Mouse (Mus musculus) Patski (cell line): ENCODE data around the gene Olfr1392. TPM values are rescaled to one million over a fixed set of nuclear protein-coding genes. Genes with fewer than 3 reads are reported as not detected.

Source experiments
- ATAC-seq: fragments of 100-300 bp; one replicate; pipeline ENCODE4 v1.8.0; 2021
- CTCF ChIA-PET: fragments of 350-600 bp; sonication (Branson Sonifier 250); formaldehyde crosslinking; loops from one replicate; lab custom pipeline; 2022; ENCODE audit warnings: inconsistent platforms; lab: Charles Lee
- POLR2A ChIA-PET: fragments of 350-600 bp; sonication (Branson Sonifier 250); formaldehyde crosslinking; loops from one replicate; lab custom pipeline; 2022; ENCODE audit warnings: antibody characterized with exemption, inconsistent platforms; lab: Charles Lee
- DNase-seq: peaks from one replicate; pipeline ENCODE4 v3.0.0-alpha.2; 2011; ENCODE audit warnings: low read depth, low spot score
- H3K27me3 ChIP-seq: fragments of 371-371 bp; one replicate; pipeline ENCODE4 v1.5.1; 2021
- CTCF ChIP-seq: fragments of 100-300 bp; IDR thresholded peaks from one replicate; pipeline ENCODE4 v1.5.1; 2021
- in situ Hi-C: fragments of 300-500 bp; cut with MboI; formaldehyde crosslinking; loops from 3 replicates; pipeline ENCODE4 v1.11.1; 2018; ENCODE audit warnings: low pct_unique_long_range_greater_than_20kb, mixed read lengths
- polyA plus RNA-seq: library from polyadenylated mRNA; unstranded; gene quantifications from one replicate; pipeline ENCODE4 v1.2.3, GENCODE M21; 2021

Gene Olfr1392
- polyA plus RNA-seq, 1 experiment from 2014 or later, result 0.14 TPM

- no peak for TF ChIP-seq CTCF
- ChIA-PET POLR2A (interaction anchor here (0.8 kb wide), 1 partner anchor 48 kb away, joined by 3 read pairs; the partner anchor contains the start of gene Zfp62), CTCF (interaction anchor here (1.2 kb wide), 1 partner anchor 49 kb away, joined by 3 read pairs; no protein-coding TSS in a partner anchor)
- no peaks in the 10 kb centered on the region for H3K27me3 ChIP-seq
- ATAC-seq, result no peak
- in situ Hi-C loops, result no loop called here
- DNase-seq, result no peak
Observed at GRCm38 (mm10) chr11:49251380-49251761, 33.7 kb upstream of the Olfr1392 start.

GRCm38 (mm10) chr11:49252048-49252447, 33.0 kb upstream of the Olfr1392 start:
- DNase-seq, result no peak
- ATAC-seq, result no peak
- TF ChIP-seq CTCF, result no peak
- CTCF ChIA-PET, result interaction anchor here (1.2 kb wide), 1 partner anchor 50 kb away, joined by 3 read pairs; no protein-coding TSS in a partner anchor
- H3K27me3 ChIP-seq, result no peaks in the 10 kb centered on the region
- POLR2A ChIA-PET, result no interaction called here
- in situ Hi-C loops, result no loop called here

GRCm38 (mm10) chr11:49253035-49253434, 32.0 kb upstream of the Olfr1392 start:
- no peaks in the 10 kb centered on the region for H3K27me3 ChIP-seq
- no peak for ATAC-seq
- ChIA-PET CTCF (no interaction called here), POLR2A (no interaction called here)
- no peak for DNase-seq
- no peak for TF ChIP-seq CTCF
- in situ Hi-C loops, result no loop called here

GRCm38 (mm10) chr11:49259296-49259695, 25.8 kb upstream of the Olfr1392 start:
- ChIA-PET CTCF (no interaction called here), POLR2A (no interaction called here)
- DNase-seq, result no peak
- H3K27me3 ChIP-seq, result no peaks in the 10 kb centered on the region
- in situ Hi-C loops, result no loop called here
- no peak for TF ChIP-seq CTCF
- no peak for ATAC-seq

GRCm38 (mm10) chr11:49259829-49260228, 25.3 kb upstream of the Olfr1392 start:
- no peak for TF ChIP-seq CTCF
- in situ Hi-C loops, result no loop called here
- CTCF ChIA-PET, result no interaction called here
- no peak for DNase-seq
- POLR2A ChIA-PET, result no interaction called here
- no peak for ATAC-seq
- H3K27me3 ChIP-seq, result no peaks in the 10 kb centered on the region

GRCm38 (mm10) chr11:49260598-49261312, 24.3 kb upstream of the Olfr1392 start:
- ATAC-seq (no peak), DNase-seq (no peak)
- H3K27me3 ChIP-seq, result no peaks in the 10 kb centered on the region
- CTCF ChIA-PET, result interaction anchor here (1.2 kb wide), 1 partner anchor 11 kb away, joined by 4 read pairs; no protein-coding TSS in a partner anchor
- POLR2A ChIA-PET, result no interaction called here
- no peak for TF ChIP-seq CTCF
- in situ Hi-C loops, result no loop called here

GRCm38 (mm10) chr11:49261313-49261855, 23.7 kb upstream of the Olfr1392 start:
- DNase-seq (no peak), ATAC-seq (no peak)
- no peaks in the 10 kb centered on the region for H3K27me3 ChIP-seq
- ChIA-PET CTCF (interaction anchor here (1.2 kb wide), 1 partner anchor 10 kb away, joined by 4 read pairs; no protein-coding TSS in a partner anchor), POLR2A (no interaction called here)
- no peak for TF ChIP-seq CTCF
- in situ Hi-C loops, result no loop called here

- ChIA-PET POLR2A (no interaction called here), CTCF (interaction anchor here (1.2 kb wide), 1 partner anchor 9 kb away, joined by 4 read pairs; no protein-coding TSS in a partner anchor)
- TF ChIP-seq CTCF, result no peak
- in situ Hi-C loops, result no loop called here
- no peaks in the 10 kb centered on the region for H3K27me3 ChIP-seq
- DNase-seq, result no peak
- no peak for ATAC-seq
Observed at GRCm38 (mm10) chr11:49262286-49262685, 22.8 kb upstream of the Olfr1392 start.

GRCm38 (mm10) chr11:49263149-49263548, 21.9 kb upstream of the Olfr1392 start:
- in situ Hi-C loops, result no loop called here
- CTCF ChIA-PET, result no interaction called here
- no peak for DNase-seq
- POLR2A ChIA-PET, result interaction anchor here (1.2 kb wide), 1 partner anchor 61 kb away, joined by 3 read pairs; no protein-coding TSS in a partner anchor
- H3K27me3 ChIP-seq, result no peaks in the 10 kb centered on the region
- no peak for TF ChIP-seq CTCF
- no peak for ATAC-seq

GRCm38 (mm10) chr11:49264081-49264480, 21.0 kb upstream of the Olfr1392 start:
- ATAC-seq (no peak), DNase-seq (no peak)
- in situ Hi-C loops, result no loop called here
- H3K27me3 ChIP-seq, result no peaks in the 10 kb centered on the region
- ChIA-PET CTCF (no interaction called here), POLR2A (interaction anchor here (1.2 kb wide), 1 partner anchor 62 kb away, joined by 3 read pairs; no protein-coding TSS in a partner anchor)
- TF ChIP-seq CTCF, result no peak

- DNase-seq, result no peak
- TF ChIP-seq CTCF, result no peak
- ATAC-seq, result no peak
Observed at GRCm38 (mm10) chr11:49264622-49265021, 20.5 kb upstream of the Olfr1392 start.

More at GRCm38 (mm10) chr11:49264622-49265021, 20.5 kb upstream of the Olfr1392 start:
- H3K27me3 ChIP-seq, result no peaks in the 10 kb centered on the region
- ChIA-PET CTCF (interaction anchor here (3.5 kb wide), 1 partner anchor 60 kb away, joined by 7 read pairs; no protein-coding TSS in a partner anchor), POLR2A (interaction anchor here (3.3 kb wide), 1 partner anchor 10 kb away, joined by 9 read pairs; no protein-coding TSS in a partner anchor)
- in situ Hi-C loops, result loop anchor here (5.0 kb wide), 1 partner anchor 72 kb away; no protein-coding TSS in a partner anchor
